Mouse (Mus musculus) megakaryocyte-erythroid progenitor cell, adult 5-6 weeks (primary cell): ENCODE data around the gene Lctl. TPM values are rescaled to one million over a fixed set of nuclear protein-coding genes. Genes with fewer than 3 reads are reported as not detected.
A peak's percentile ranks its signal among the peaks of the same experiment; 100 is the strongest.

Experiments
- ATAC-seq: replicated peaks from 2 replicates; pipeline ENCODE4 v1.8.0; 2016; ENCODE audit warnings: mild to moderate bottlenecking, inconsistent platforms; ENCODE audit not compliant: severe bottlenecking, poor library complexity, low FRiP score, low TSS enrichment
- total RNA-seq, 2 experiments: library from RNA; stranded (forward) in 1 of 2; stranded (reverse) in 1 of 2; fragments of 200-1000, 215-1000 nt in 1 of 2; fragments of >200 nt in 1 of 2; fragmentation: Nextera tagmentation in 1 of 2; gene quantifications; 2 replicates each; pipeline ENCODE4 v1.2.3; 2014 to 2017

Gene Lctl
- total RNA-seq (2014; fragmentation: Nextera tagmentation), result not detected in 2 replicates
- total RNA-seq (2017), result not detected in 2 replicates

DNA sequence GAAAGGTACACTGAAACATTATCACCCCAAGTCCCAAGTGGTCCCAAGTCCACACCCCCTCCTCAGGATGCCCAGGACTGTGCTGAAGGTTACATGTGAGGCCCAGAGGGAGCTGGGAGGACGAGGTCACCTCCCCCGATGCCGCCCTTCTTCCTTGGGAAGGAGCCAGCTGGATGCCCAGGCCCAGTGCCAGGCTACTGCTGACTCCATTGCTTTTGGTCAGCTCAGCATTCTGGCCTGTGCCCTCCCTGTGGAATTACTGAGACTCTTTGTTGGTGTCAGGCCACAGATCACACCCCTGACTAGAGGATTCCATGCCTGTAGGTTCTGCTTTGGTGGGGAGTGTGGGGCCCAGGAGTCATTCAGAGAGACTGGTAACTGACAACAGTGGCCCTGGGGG lies at the start of gene Lctl:
Gene Lctl, plus strand, starts transcription at position 272 of the 400 bp plus-strand sequence.
- no peak for ATAC-seq

DNA sequence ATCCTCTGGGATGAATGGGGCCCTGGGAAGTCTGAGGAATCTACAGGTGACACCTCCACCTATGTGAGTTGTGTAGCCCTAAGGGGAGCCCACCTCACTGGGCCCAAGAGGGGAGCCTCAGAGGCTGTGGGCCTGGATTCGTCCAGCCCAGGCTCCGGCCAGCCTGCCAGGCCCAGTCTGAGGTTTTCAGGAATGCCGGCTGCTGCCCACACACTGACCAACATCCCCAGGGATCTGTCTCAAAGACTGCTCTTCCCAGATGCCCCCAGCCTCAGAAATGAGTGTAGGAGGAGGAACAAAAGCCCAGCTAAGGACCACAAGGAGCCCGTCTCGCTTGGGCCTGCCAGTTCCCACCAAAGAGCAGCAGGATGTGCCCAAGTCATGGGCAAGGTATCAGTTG lies 49.2 kb upstream of the Lctl start:
- no peak for ATAC-seq

DNA sequence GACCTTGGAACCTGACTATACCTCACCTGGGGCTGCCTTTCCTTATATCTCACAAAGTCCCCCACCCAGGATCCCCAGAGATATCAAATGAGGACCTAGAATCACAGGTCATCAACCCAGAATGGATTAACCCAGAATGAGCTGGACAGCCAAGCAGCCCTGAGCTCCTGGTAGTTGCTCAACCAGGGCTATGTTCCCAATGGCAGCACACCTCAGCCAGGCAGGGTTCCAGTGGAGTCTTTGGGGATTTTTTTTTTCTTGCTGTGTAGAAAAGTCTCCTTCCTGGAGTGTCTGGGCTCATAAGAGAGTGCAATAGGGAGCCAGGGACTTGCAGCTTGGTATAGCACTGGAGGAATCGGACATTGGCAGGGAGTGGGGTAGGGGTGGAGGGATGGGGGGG lies 48.4 kb upstream of the Lctl start:
- ATAC-seq, result no peak

DNA sequence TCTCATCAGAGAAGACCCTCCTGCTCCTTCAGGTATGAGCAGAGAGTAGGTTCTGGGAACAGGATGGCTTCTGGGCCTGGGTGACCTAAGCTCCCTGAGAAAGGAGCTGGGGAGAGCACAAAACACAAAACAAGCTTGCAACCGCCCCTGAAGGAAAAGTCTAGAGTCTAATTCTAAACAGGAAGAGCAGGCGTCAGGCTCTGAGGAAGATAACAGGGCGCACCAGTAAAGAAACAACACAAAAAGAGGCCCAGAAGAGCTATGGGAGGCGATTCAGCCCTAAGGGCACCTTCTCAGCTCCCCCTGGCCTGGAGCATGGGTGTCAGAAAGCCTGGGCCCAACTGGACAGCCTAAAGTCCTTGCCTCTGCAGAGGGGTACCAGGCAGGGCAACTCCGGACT lies 47.8 kb upstream of the Lctl start:
- ATAC-seq, result no peak

DNA sequence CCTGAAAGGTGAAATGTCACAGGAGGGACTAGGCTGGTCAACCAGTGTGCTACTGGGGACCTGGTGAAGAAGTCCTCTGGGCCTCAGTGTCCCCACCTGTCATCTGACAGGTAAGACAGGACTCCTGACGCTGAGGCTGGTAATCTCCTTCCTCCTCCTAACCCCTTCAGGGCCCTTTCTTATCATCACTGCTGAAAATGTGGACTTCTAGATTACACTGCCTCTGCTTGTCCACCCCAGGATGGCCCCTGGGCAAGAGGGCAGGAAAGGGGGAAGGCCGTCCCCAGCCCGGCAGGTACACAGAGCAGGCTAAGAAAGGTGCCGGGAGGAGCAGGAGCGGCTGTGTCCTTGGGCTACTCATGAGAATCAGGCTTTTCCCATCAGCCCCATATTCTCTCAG lies 46.3 kb upstream of the Lctl start:
- no peak for ATAC-seq

DNA sequence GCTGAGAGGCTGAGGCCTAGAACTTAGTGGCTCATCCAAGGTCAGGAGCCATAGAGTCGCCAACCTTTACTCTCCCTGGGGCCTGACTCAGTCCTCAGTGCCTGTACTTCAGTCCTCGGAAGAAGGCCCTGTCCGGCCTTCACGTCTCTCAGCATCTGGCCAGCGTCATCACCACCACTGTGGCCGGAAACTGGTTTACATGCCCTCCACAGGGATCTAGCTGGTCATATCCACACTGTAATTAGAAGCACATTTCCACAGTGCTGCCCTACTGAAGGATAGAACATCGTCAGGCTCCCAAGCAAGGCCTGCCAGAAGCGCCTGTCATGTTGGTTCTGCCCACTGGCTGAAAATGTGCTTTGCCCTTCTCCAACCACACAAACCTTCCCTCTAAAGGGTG lies 42.1 kb upstream of the Lctl start:
- no peak for ATAC-seq

DNA sequence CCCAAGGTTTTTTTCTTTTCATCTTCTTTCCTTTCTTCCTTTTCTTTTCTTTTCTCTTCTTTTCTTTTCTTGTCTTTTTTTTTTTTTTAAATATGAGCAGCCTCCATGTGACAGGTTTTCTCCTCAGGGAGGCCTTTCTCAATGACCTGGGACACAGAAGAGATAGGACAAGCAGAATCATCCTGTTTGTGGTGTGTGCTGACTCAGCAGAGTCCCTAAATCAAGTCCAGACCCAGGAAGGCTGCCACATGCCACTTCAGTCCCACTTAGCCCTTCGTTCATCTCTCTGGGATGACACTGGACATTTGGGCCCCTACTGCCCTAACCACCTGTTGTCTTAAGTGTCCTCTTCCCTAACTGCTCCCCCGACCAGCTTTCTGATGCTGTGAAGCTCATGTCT lies 40.5 kb upstream of the Lctl start:
- ATAC-seq, result no peak

DNA sequence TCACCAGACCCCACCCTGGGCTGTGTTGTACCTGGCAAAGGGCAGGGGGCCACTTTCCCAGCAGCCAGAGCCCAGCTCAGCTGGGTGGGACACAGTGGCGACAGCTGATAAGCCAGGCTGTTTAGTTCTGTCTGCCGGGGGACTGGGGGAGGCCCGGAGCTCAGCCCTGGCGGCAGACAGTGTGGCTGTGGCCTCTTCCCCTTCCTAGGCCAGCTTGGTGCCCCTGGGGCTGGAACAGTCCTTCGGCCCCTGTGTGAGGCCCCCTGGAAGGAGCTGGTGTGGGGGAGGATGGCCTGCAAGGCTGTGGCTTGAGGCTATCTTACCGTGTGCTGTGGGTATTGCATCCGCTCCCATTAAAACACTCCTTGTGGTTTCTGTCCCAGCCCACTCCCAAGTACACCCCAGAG lies 38.6 kb upstream of the Lctl start:
- peak; percentile 71 for ATAC-seq

DNA sequence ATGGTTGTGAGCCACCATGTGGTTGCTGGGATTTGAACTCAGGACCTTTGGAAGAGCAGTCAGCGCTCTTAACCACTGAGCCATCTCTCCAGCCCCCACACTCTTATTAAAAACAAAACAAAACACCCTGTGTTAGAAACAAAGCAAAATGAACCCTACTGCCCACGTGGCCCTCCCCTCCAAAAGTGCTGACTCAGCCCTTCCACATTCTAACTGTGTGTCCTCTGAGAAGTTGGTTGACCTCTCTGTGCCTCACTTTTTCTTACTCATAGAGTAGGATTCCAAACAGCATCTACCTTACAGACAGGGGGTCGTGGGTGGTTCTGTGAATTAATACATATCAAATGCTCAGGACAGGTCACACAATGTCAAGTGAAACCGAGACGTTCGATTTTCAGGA lies 37.0 kb upstream of the Lctl start:
- ATAC-seq, result no peak

DNA sequence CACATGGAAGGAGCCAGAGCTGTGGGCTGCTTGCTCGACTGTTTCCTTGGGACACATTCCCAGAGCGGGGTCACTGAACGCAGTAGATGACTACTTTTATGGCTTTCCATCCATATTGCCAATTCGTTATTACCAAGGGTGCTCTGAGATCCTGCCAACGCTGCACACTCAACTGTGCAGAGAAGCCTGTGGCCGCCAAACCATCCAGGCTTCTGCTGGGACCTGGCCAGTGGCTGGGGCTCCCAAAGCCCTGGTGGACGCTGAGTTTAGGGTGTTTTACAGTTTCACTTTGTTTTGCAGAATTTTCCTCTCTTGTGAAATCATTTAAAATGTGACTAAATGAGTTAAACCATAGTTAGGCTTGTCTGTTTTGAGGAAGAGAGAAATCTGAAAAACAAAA lies 32.7 kb upstream of the Lctl start:
- no peak for ATAC-seq

DNA sequence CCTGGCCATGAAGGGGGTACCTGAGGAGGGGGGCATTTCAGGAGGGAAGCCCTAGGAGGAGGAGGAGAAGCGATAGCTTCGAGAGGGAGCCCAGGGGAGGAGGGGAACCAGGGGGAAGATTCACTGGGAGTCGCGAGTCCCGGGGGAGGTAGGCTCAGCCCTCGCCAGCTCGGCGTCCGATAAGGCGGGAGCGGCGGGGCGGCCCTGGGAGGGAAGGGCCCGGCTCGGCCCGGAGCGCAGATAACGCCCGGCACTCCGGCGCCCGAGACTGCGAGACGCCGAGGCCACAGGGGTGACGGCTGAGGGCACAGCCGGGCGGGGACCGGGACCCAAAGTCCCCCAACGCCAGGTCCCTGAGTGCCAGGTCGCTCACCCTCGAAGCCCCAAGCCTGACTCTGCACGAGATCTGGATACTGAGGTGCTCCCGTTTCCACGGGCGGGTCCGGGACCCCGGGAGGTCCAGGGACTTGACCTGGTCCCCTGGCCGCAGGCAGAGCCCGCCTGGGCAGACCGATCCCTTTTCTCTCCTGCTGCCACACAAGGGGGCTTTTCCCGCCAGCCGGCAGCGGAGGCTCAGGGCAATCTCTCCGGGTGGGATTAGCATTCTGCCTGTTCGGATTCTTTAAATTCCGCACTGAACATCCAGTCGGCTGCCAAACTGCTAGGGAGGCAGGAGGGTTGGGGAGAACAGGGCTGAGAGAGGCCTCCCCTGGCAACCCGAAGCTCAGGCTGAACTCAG lies 32.1 kb upstream of the Lctl start:
- peak; percentile 83 for ATAC-seq

DNA sequence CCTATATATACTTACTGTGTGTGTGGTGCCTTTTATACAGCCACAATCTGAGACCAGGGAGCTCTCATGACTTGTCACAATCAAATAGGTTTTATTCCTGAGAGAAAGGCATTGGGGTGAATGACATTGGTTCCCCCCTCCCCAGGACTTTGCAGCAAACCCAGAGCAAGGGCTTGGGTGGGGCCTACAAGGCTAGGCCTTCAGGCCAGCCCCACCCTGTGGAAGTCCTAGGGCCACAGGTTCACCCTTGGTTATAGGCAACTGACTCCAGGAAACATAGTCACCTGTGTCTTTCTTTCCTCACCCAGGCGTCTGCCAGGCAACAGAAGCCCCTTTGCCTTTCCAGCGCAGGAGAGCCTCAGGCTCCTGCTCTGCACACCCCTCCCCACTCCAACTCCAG lies 31.0 kb upstream of the Lctl start:
- ATAC-seq, result no peak

DNA sequence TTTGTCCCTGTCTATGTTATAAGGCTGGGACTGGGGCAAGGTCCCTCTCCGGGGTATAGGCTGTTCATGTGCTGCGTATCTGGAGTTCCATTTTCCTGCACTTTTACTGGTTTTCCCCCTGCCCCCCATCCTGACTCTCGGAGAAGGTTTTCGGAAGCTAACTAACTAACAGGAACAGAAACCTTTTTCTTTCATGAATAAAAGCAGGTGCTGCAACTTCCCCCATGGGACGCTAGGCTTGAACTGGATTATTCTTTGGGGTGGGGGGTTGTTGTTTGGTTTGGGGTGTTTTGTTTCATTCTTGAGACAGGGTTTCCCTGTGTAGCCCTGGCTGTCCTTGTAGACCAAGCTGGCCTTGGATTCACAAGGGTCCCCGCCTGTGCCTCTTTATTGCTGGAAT lies 30.4 kb upstream of the Lctl start:
- ATAC-seq, result no peak

DNA sequence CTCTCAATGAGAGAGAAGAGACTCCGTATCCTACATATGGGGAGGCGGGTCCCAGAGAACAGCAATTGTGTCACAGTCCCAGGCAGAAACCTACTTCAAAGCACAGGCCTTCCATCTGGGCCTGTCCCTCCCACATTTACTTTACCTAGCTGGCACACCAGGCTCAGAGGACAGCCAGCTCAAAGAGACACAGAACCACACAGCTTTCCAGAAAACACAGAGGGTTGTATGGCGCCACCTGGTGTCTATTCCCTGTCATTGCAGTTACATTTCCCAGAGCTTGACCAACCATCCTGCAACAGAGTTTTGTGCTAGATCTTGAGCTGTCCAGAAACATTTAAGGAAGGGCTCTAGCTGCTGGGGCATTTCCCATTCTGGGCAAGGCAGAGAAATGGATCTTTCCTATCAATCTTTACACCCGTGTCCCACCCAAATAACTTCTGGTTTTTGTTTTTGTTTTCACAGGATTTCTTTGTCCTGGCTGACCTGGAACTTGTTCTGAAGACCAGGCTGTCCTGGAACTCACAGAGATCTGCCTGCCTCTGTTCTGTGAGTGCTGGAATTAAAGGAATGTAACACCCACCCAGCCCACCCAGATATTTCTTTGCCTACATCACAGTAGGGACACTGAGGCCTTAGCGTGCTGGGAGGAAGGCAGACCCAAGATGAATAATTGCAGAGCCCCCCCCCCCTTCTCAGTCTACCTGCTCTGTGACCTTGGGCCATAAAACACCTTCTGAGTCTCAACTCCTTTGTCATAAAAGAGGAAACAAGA lies 29.3 kb upstream of the Lctl start:
- 0 out of 2 replicates have a peak, but pooled peaks have one; percentile 31 for ATAC-seq

DNA sequence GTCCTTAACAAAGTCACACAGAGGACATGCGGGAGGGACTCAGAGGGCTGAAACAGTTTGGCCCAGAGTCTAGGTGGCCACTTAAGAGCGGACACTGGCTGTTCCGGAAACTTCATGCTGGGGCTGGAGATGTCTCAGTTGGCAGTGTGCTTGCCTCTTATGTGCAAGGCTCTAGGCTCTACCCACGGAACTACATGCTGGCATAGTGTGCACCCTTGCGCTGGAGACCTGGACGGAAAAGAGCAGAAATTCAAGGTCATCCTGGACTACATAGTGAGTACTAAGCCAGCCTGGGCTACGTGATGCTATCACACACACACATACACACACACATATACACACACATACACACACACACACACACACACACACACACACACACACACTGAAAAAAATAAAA lies 28.6 kb upstream of the Lctl start:
- ATAC-seq, result no peak

DNA sequence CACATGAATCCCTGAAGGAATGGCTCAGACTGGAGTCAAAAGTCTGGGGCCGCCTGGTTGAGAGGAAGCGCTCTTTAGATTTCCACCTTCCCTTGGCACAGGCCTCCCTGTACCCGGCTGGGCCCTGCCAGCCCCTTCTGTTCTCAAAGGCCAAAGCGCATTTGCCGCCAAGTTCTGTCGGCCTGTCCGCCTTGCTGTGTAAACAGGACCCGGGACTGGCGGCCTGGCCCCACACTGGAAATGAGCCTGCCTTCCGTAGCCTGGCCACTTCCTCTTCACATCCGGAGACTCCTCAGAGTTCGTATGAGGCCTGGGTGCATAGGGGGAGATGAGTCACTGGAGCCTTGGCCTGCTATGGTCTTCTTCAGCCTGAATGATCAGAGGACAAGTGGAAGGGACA lies 27.9 kb upstream of the Lctl start:
- ATAC-seq, result no peak

DNA sequence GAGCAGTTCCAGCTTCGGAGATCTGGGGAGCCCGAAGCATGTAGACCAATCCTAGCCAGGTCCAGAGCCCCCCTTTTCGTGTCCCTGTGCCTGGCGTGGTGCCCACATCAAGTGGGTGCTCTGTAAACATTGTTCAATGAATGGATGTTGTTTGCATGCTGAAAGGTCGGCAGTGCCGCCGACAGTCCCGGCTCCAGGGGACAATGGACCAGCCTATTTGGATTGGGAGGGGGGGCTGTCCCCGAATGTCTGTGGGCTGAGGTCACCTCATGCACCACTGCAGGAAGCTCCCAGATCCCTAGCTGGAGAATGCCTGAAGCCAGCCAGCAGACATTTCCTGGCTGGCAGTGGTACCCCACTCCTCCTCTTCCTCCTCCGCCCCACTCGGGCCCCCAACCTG lies 22.9 kb upstream of the Lctl start:
- ATAC-seq, result no peak

DNA sequence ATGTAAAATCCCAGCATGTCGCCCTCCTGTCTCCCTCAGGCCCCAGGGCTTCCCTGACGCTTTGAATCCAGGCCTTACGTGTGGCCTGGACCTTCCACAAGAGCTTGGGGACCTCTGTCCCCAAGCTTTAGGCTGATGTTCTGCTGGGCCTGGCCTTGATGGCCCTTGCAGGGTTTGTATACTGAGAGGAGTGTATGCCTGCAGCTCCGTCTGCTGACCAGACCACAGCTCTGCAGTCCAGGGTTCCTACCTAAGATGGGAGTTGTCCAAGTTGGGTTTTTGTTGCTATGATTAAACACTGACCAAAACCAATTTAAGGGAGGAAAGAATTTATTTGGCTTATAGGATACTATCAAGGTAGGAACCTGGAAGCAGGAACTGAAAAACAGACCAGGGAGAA lies 18.7 kb upstream of the Lctl start:
- no peak for ATAC-seq

DNA sequence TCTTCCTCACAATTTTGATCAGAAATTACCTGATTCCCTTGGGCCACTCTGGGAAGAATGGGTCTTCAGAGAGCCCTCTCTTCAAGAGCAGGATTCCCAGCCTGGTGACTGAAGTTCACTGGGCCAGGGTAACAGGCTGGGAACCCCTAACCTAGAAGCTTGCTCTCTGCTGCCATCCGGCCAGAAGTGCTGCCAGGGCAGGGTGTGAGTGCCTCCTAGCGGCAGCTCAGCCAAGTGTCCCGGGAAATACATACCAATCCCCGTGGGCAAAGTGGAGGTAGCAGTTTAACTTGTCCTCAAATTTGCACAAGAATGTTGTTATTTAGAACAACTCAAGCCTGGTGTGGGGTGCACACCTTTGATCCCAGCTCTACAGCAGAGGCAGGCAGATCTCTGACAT lies 16.5 kb upstream of the Lctl start:
- peak; percentile 88 for ATAC-seq

DNA sequence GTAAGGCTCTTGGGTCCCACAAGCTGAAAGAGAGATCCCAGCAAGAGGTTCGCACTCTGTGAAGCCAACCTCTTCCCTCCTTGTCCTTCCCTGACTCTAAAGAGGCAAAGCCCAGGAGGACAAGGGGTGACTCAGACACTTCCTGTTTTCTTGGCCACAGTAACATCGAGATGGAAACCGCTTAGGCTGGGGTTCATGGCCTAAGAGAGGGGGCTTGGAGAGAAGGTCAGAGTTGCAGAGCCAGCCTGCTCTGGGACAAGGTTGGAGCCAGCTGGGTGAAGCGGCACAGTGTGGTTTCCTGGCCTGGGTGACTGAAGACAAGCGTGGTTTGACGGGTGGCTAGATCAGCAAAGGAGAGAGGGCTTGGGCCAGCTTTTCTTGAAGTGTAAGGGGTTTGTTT lies 11.6 kb upstream of the Lctl start:
- ATAC-seq, result no peak

DNA sequence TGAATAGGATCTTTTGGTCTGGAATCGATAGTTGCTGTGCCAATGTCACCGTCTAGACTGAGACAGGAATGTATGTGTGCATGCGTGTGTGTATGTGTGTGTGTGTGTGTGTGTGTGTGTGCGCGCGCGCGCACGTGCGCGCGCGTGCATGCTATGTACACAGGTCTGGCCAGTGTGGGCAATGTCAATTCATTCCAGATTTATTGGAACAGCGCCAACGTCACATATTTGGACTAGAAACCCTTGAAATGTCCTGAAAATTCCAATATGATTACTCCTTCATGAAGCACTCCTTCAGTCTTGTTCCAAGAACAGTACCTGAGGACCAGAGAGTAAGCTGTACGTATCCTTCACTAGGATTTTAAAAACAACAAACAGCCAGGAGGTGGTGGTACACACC lies 6.4 kb upstream of the Lctl start:
- ATAC-seq, result no peak
